Mouse (Mus musculus): ENCODE measurements around the gene Rab11fip5. TPM values are rescaled to one million over a fixed set of nuclear protein-coding genes. Genes with fewer than 3 reads are reported as not detected.

The Rab11fip5 gene
- polyA plus RNA-seq, 1 experiment from 2014 or later: 21.1 TPM

GRCm38 (mm10) chr6:85397165-85397564 lies 22.7 kb upstream of the Rab11fip5 start:
- ATAC-seq: no peak
- H3K27ac ChIP-seq (ENCODE audit: low read length): no peak overlapping the region
- WGBS: 15% methylated on average over 1 of the region's 1 CpGs
- no peaks in the 10 kb centered on the region for H3K27me3 ChIP-seq (ENCODE audit: control insufficient read depth, insufficient read depth, low read depth, low read length)
- no peak overlapping the region for H3K9ac ChIP-seq (ENCODE audit: low read depth, low read length)
- H3K4me2 ChIP-seq (ENCODE audit: low read length): no peak overlapping the region
- no peaks in the 10 kb centered on the region for H3K36me3 ChIP-seq (ENCODE audit: control insufficient read depth, insufficient read depth, low read length)
- no peaks in the 10 kb centered on the region for H3K9me3 ChIP-seq (replicated peaks; ENCODE audit: control insufficient read depth, low read length, poor library complexity, severe bottlenecking)
- no peaks in the 10 kb centered on the region for H3K4me1 ChIP-seq (ENCODE audit: control insufficient read depth, insufficient read depth, low read length)
- no peak overlapping the region for H3K4me3 ChIP-seq (ENCODE audit: low read depth, low read length)

GRCm38 (mm10) chr6:85395360-85395759 lies 20.9 kb upstream of the Rab11fip5 start:
- Histone ChIP-seq H3K27me3 (ENCODE audit: control insufficient read depth, insufficient read depth, low read depth, low read length) (no peaks in the 10 kb centered on the region), H3K9me3 (replicated peaks; ENCODE audit: control insufficient read depth, low read length, poor library complexity, severe bottlenecking) (no peaks in the 10 kb centered on the region), H3K4me1 (ENCODE audit: control insufficient read depth, insufficient read depth, low read length) (no peaks in the 10 kb centered on the region), H3K4me3 (ENCODE audit: low read depth, low read length) (no peak overlapping the region), H3K27ac (ENCODE audit: low read length) (no peak overlapping the region), H3K4me2 (ENCODE audit: low read length) (no peak overlapping the region), H3K36me3 (ENCODE audit: control insufficient read depth, insufficient read depth, low read length) (no peaks in the 10 kb centered on the region), H3K9ac (ENCODE audit: low read depth, low read length) (no peak overlapping the region)
- no peak for ATAC-seq
- 82% methylated on average over 2 of the region's 2 CpGs for WGBS

- H3K9me3 ChIP-seq (replicated peaks; ENCODE audit: control insufficient read depth, low read length, poor library complexity, severe bottlenecking): no peaks in the 10 kb centered on the region
- no peaks in the 10 kb centered on the region for H3K4me1 ChIP-seq (ENCODE audit: control insufficient read depth, insufficient read depth, low read length)
- WGBS: 23% methylated on average over 6 of the region's 7 CpGs
- H3K27me3 ChIP-seq (ENCODE audit: control insufficient read depth, insufficient read depth, low read depth, low read length): no peaks in the 10 kb centered on the region
- no peak overlapping the region for H3K9ac ChIP-seq (ENCODE audit: low read depth, low read length)
- H3K36me3 ChIP-seq (ENCODE audit: control insufficient read depth, insufficient read depth, low read length): no peaks in the 10 kb centered on the region
- H3K4me2 ChIP-seq (ENCODE audit: low read length): no peak overlapping the region
- H3K27ac ChIP-seq (ENCODE audit: low read length): no peak overlapping the region
- ATAC-seq: no peak
- H3K4me3 ChIP-seq (ENCODE audit: low read depth, low read length): no peak overlapping the region
Observed at GRCm38 (mm10) chr6:85391803-85392202, 17.4 kb upstream of the Rab11fip5 start.

- H3K9me3 ChIP-seq (replicated peaks; ENCODE audit: control insufficient read depth, low read length, poor library complexity, severe bottlenecking): no peaks in the 10 kb centered on the region
- no peak overlapping the region for H3K4me2 ChIP-seq (ENCODE audit: low read length)
- 75% methylated on average over 5 of the region's 5 CpGs for WGBS
- H3K27ac ChIP-seq (ENCODE audit: low read length): no peak overlapping the region
- no peaks in the 10 kb centered on the region for H3K4me1 ChIP-seq (ENCODE audit: control insufficient read depth, insufficient read depth, low read length)
- no peak overlapping the region for H3K4me3 ChIP-seq (ENCODE audit: low read depth, low read length)
- no peaks in the 10 kb centered on the region for H3K36me3 ChIP-seq (ENCODE audit: control insufficient read depth, insufficient read depth, low read length)
- H3K9ac ChIP-seq (ENCODE audit: low read depth, low read length): no peak overlapping the region
- no peaks in the 10 kb centered on the region for H3K27me3 ChIP-seq (ENCODE audit: control insufficient read depth, insufficient read depth, low read depth, low read length)
- ATAC-seq: no peak
Observed at GRCm38 (mm10) chr6:85388608-85389007, 14.2 kb upstream of the Rab11fip5 start.

- ATAC-seq: no peak
- Histone ChIP-seq H3K4me1 (ENCODE audit: control insufficient read depth, insufficient read depth, low read length) (no peaks in the 10 kb centered on the region), H3K27ac (ENCODE audit: low read length) (no peak overlapping the region), H3K9ac (ENCODE audit: low read depth, low read length) (no peak overlapping the region), H3K4me3 (ENCODE audit: low read depth, low read length) (no peak overlapping the region), H3K27me3 (ENCODE audit: control insufficient read depth, insufficient read depth, low read depth, low read length) (no peaks in the 10 kb centered on the region), H3K4me2 (ENCODE audit: low read length) (no peak overlapping the region), H3K9me3 (replicated peaks; ENCODE audit: control insufficient read depth, low read length, poor library complexity, severe bottlenecking) (no peaks in the 10 kb centered on the region), H3K36me3 (ENCODE audit: control insufficient read depth, insufficient read depth, low read length) (no peaks in the 10 kb centered on the region)
- 88% methylated on average over 2 of the region's 2 CpGs for WGBS
Observed at GRCm38 (mm10) chr6:85382791-85383190, 8.4 kb upstream of the Rab11fip5 start.

GRCm38 (mm10) chr6:85381648-85382020 lies 7.2 kb upstream of the Rab11fip5 start:
- no peak for ATAC-seq
- H3K9me3 ChIP-seq (replicated peaks; ENCODE audit: control insufficient read depth, low read length, poor library complexity, severe bottlenecking): no peaks in the 10 kb centered on the region
- H3K4me1 ChIP-seq (ENCODE audit: control insufficient read depth, insufficient read depth, low read length): no peaks in the 10 kb centered on the region
- no peaks in the 10 kb centered on the region for H3K27me3 ChIP-seq (ENCODE audit: control insufficient read depth, insufficient read depth, low read depth, low read length)
- no peak overlapping the region for H3K27ac ChIP-seq (ENCODE audit: low read length)
- no peak overlapping the region for H3K4me2 ChIP-seq (ENCODE audit: low read length)
- WGBS: 80% methylated on average over 10 of the region's 10 CpGs
- no peak overlapping the region for H3K4me3 ChIP-seq (ENCODE audit: low read depth, low read length)
- H3K36me3 ChIP-seq (ENCODE audit: control insufficient read depth, insufficient read depth, low read length): no peaks in the 10 kb centered on the region
- no peak overlapping the region for H3K9ac ChIP-seq (ENCODE audit: low read depth, low read length)

GRCm38 (mm10) chr6:85380901-85381647 lies 6.6 kb upstream of the Rab11fip5 start:
- no peaks in the 10 kb centered on the region for H3K4me1 ChIP-seq (ENCODE audit: control insufficient read depth, insufficient read depth, low read length)
- 0 out of 2 replicates have a peak, but pooled peaks have one; percentile 51 for ATAC-seq
- H3K27me3 ChIP-seq (ENCODE audit: control insufficient read depth, insufficient read depth, low read depth, low read length): no peaks in the 10 kb centered on the region
- H3K4me2 ChIP-seq (ENCODE audit: low read length): no peak overlapping the region; the same call in 1 of the 2 replicates
- no peaks in the 10 kb centered on the region for H3K9me3 ChIP-seq (replicated peaks; ENCODE audit: control insufficient read depth, low read length, poor library complexity, severe bottlenecking)
- H3K36me3 ChIP-seq (ENCODE audit: control insufficient read depth, insufficient read depth, low read length): no peaks in the 10 kb centered on the region
- WGBS: 14% methylated on average over 17 of the region's 17 CpGs
- no peak overlapping the region for H3K4me3 ChIP-seq (ENCODE audit: low read depth, low read length)
- H3K27ac ChIP-seq (ENCODE audit: low read length): no peak overlapping the region
- no peak overlapping the region for H3K9ac ChIP-seq (ENCODE audit: low read depth, low read length)

- 29% methylated on average over 10 of the region's 10 CpGs for WGBS
- no peaks in the 10 kb centered on the region for H3K36me3 ChIP-seq (ENCODE audit: control insufficient read depth, insufficient read depth, low read length)
- H3K27ac ChIP-seq (ENCODE audit: low read length): no peak overlapping the region
- no peak overlapping the region for H3K9ac ChIP-seq (ENCODE audit: low read depth, low read length)
- no peaks in the 10 kb centered on the region for H3K9me3 ChIP-seq (replicated peaks; ENCODE audit: control insufficient read depth, low read length, poor library complexity, severe bottlenecking)
- H3K27me3 ChIP-seq (ENCODE audit: control insufficient read depth, insufficient read depth, low read depth, low read length): no peaks in the 10 kb centered on the region
- no peak overlapping the region; the same call in 1 of the 2 replicates for H3K4me2 ChIP-seq (ENCODE audit: low read length)
- peak; percentile 62 for ATAC-seq
- H3K4me1 ChIP-seq (ENCODE audit: control insufficient read depth, insufficient read depth, low read length): no peaks in the 10 kb centered on the region
- H3K4me3 ChIP-seq (ENCODE audit: low read depth, low read length): no peak overlapping the region
Observed at GRCm38 (mm10) chr6:85380201-85380900, 5.9 kb upstream of the Rab11fip5 start.

- H3K27me3 ChIP-seq (ENCODE audit: control insufficient read depth, insufficient read depth, low read depth, low read length): no peaks in the 10 kb centered on the region
- no peaks in the 10 kb centered on the region for H3K36me3 ChIP-seq (ENCODE audit: control insufficient read depth, insufficient read depth, low read length)
- ATAC-seq: no peak
- no peaks in the 10 kb centered on the region for H3K9me3 ChIP-seq (replicated peaks; ENCODE audit: control insufficient read depth, low read length, poor library complexity, severe bottlenecking)
- peaks cover 2% of the 10 kb centered on the region for H3K4me1 ChIP-seq (ENCODE audit: control insufficient read depth, insufficient read depth, low read length)
- WGBS: 66% methylated on average over 8 of the region's 8 CpGs
- H3K4me3 ChIP-seq (ENCODE audit: low read depth, low read length): no peak overlapping the region
- H3K9ac ChIP-seq (ENCODE audit: low read depth, low read length): no peak overlapping the region
- no peak overlapping the region for H3K27ac ChIP-seq (ENCODE audit: low read length)
- H3K4me2 ChIP-seq (ENCODE audit: low read length): no peak overlapping the region
Observed at GRCm38 (mm10) chr6:85378629-85379028, 4.2 kb upstream of the Rab11fip5 start.

All from midbrain, embryonic 16.5 days (tissue).